Mouse (Mus musculus): ENCODE measurements at regions not wholly inside any gene's neighbourhood (a gene's known extent, or its start where the extent isn't known, plus 50 kb on each side); places are given as distances from the start of the nearest gene placed in this dataset.

GRCm38 (mm10) chr1:137929764-137930163 is 245.7 kb downstream of the Ptprc start:
- Histone ChIP-seq H3K4me2 (replicated peaks; ENCODE audit: low read depth, low read length, severe bottlenecking) (no peak overlapping the region), H3K9ac (ENCODE audit: low read depth, low read length, severe bottlenecking) (no peak overlapping the region), H3K27me3 (ENCODE audit: control insufficient read depth, insufficient read depth, low read length) (no peaks in the 10 kb centered on the region), H3K4me1 (ENCODE audit: control insufficient read depth, insufficient read depth, low read length) (peaks cover 23% of the 10 kb centered on the region), H3K9me3 (ENCODE audit: control insufficient read depth, low read length) (no peaks in the 10 kb centered on the region), H3K4me3 (replicated peaks; ENCODE audit: low read length) (no peak overlapping the region), H3K27ac (replicated peaks; ENCODE audit: low read depth, low read length) (no peak overlapping the region), H3K36me3 (ENCODE audit: control insufficient read depth, insufficient read depth, low read length) (peaks cover 51% of the 10 kb centered on the region)
- no peak for TF ChIP-seq POLR2A (IDR thresholded peaks at IDR 0.05; ENCODE audit: borderline replicate concordance, extremely low read depth, insufficient read depth, insufficient read length)
- DNase-seq (ENCODE audit: low spot score) = no peak
- 89% methylated on average over 3 of the region's 3 CpGs for WGBS
- no peak for ATAC-seq (ENCODE audit: low FRiP score, low read depth)

GRCm38 (mm10) chr1:137928522-137928921 is 247.0 kb downstream of the Ptprc start:
- Histone ChIP-seq H3K27ac (replicated peaks; ENCODE audit: low read depth, low read length) (peak overlapping the region; percentile 53; the same call in 1 of the 2 replicates), H3K27me3 (ENCODE audit: control insufficient read depth, insufficient read depth, low read length) (no peaks in the 10 kb centered on the region), H3K9me3 (ENCODE audit: control insufficient read depth, low read length) (no peaks in the 10 kb centered on the region), H3K4me1 (ENCODE audit: control insufficient read depth, insufficient read depth, low read length) (peaks cover 23% of the 10 kb centered on the region), H3K36me3 (ENCODE audit: control insufficient read depth, insufficient read depth, low read length) (peaks cover 45% of the 10 kb centered on the region), H3K4me2 (replicated peaks; ENCODE audit: low read depth, low read length, severe bottlenecking) (peak overlapping the region; percentile 28; the same call in 1 of the 2 replicates), H3K9ac (ENCODE audit: low read depth, low read length, severe bottlenecking) (no peak overlapping the region), H3K4me3 (replicated peaks; ENCODE audit: low read length) (no peak overlapping the region)
- TF ChIP-seq POLR2A (IDR thresholded peaks at IDR 0.05; ENCODE audit: borderline replicate concordance, extremely low read depth, insufficient read depth, insufficient read length) = no peak
- ATAC-seq (ENCODE audit: low FRiP score, low read depth) (0 out of 2 replicates have a peak, but pooled peaks have one; percentile 38), DNase-seq (ENCODE audit: low spot score) (no peak)
- 20% methylated on average over 6 of the region's 6 CpGs for WGBS

GRCm38 (mm10) chr1:137927953-137928352 is 247.6 kb downstream of the Ptprc start:
- Histone ChIP-seq H3K27ac (replicated peaks; ENCODE audit: low read depth, low read length) (peak overlapping the region; percentile 53), H3K36me3 (ENCODE audit: control insufficient read depth, insufficient read depth, low read length) (peaks cover 41% of the 10 kb centered on the region), H3K9me3 (ENCODE audit: control insufficient read depth, low read length) (no peaks in the 10 kb centered on the region), H3K9ac (ENCODE audit: low read depth, low read length, severe bottlenecking) (no peak overlapping the region), H3K4me3 (replicated peaks; ENCODE audit: low read length) (no peak overlapping the region), H3K27me3 (ENCODE audit: control insufficient read depth, insufficient read depth, low read length) (no peaks in the 10 kb centered on the region), H3K4me2 (replicated peaks; ENCODE audit: low read depth, low read length, severe bottlenecking) (peak overlapping the region; percentile 28; the same call in 1 of the 2 replicates), H3K4me1 (ENCODE audit: control insufficient read depth, insufficient read depth, low read length) (peaks cover 23% of the 10 kb centered on the region)
- peak; percentile 83 for DNase-seq (ENCODE audit: low spot score)
- ATAC-seq (ENCODE audit: low FRiP score, low read depth) = peak; percentile 85; the same call in 1 of the 2 replicates
- no peak for TF ChIP-seq POLR2A (IDR thresholded peaks at IDR 0.05; ENCODE audit: borderline replicate concordance, extremely low read depth, insufficient read depth, insufficient read length)
- 12% methylated on average over 11 of the region's 11 CpGs for WGBS

- H3K9ac ChIP-seq (ENCODE audit: low read depth, low read length, severe bottlenecking) = no peak overlapping the region
- H3K9me3 ChIP-seq (ENCODE audit: control insufficient read depth, low read length) = no peaks in the 10 kb centered on the region
- H3K4me3 ChIP-seq (replicated peaks; ENCODE audit: low read length) = no peak overlapping the region
- H3K4me2 ChIP-seq (replicated peaks; ENCODE audit: low read depth, low read length, severe bottlenecking) = no peak overlapping the region
- H3K27ac ChIP-seq (replicated peaks; ENCODE audit: low read depth, low read length) = no peak overlapping the region
- H3K27me3 ChIP-seq (ENCODE audit: control insufficient read depth, insufficient read depth, low read length) = no peaks in the 10 kb centered on the region
- WGBS = 81% methylated on average over 4 of the region's 4 CpGs
- no peak for TF ChIP-seq POLR2A (IDR thresholded peaks at IDR 0.05; ENCODE audit: borderline replicate concordance, extremely low read depth, insufficient read depth, insufficient read length)
- H3K4me1 ChIP-seq (ENCODE audit: control insufficient read depth, insufficient read depth, low read length) = peaks cover 23% of the 10 kb centered on the region
- peaks cover 30% of the 10 kb centered on the region for H3K36me3 ChIP-seq (ENCODE audit: control insufficient read depth, insufficient read depth, low read length)
- ATAC-seq (ENCODE audit: low FRiP score, low read depth) (no peak), DNase-seq (ENCODE audit: low spot score) (no peak)
Observed at GRCm38 (mm10) chr1:137926326-137926725, 249.2 kb downstream of the Ptprc start.

- 88% methylated on average over 6 of the region's 6 CpGs for WGBS
- no peaks in the 10 kb centered on the region for H3K9me3 ChIP-seq (ENCODE audit: control insufficient read depth, low read length)
- ATAC-seq (ENCODE audit: low FRiP score, low read depth) (no peak), DNase-seq (ENCODE audit: low spot score) (no peak)
- H3K4me3 ChIP-seq (replicated peaks; ENCODE audit: low read length) = no peak overlapping the region
- peaks cover 19% of the 10 kb centered on the region for H3K4me1 ChIP-seq (ENCODE audit: control insufficient read depth, insufficient read depth, low read length)
- peaks cover 19% of the 10 kb centered on the region; the same call in 1 of the 2 replicates for H3K36me3 ChIP-seq (ENCODE audit: control insufficient read depth, insufficient read depth, low read length)
- no peak overlapping the region for H3K4me2 ChIP-seq (replicated peaks; ENCODE audit: low read depth, low read length, severe bottlenecking)
- H3K27ac ChIP-seq (replicated peaks; ENCODE audit: low read depth, low read length) = no peak overlapping the region
- no peak for TF ChIP-seq POLR2A (IDR thresholded peaks at IDR 0.05; ENCODE audit: borderline replicate concordance, extremely low read depth, insufficient read depth, insufficient read length)
- no peaks in the 10 kb centered on the region for H3K27me3 ChIP-seq (ENCODE audit: control insufficient read depth, insufficient read depth, low read length)
- no peak overlapping the region for H3K9ac ChIP-seq (ENCODE audit: low read depth, low read length, severe bottlenecking)
Observed at GRCm38 (mm10) chr1:137924156-137924555, 251.4 kb downstream of the Ptprc start.

Measured in limb, embryonic 14.5 days (tissue).